Mouse (Mus musculus): ENCODE measurements at regions not wholly inside any gene's neighbourhood (a gene's known extent, or its start where the extent isn't known, plus 50 kb on each side); places are given as distances from the start of the nearest gene placed in this dataset.
"Not testable (repeated sequence)": the region's sequence is repeated elsewhere in the genome, so short reads cannot be mapped to it uniquely, and the experiment has no call there.

- no peak overlapping the region for H3K4me3 ChIP-seq
- no peak overlapping the region for H3K27ac ChIP-seq
- H3K9ac ChIP-seq, result no peak overlapping the region
- no peak for ATAC-seq
- H3K27me3 ChIP-seq (replicated peaks), result no peaks in the 10 kb centered on the region
- H3K4me1 ChIP-seq, result no peaks in the 10 kb centered on the region
- no peaks in the 10 kb centered on the region for H3K9me3 ChIP-seq (replicated peaks)
- no peaks in the 10 kb centered on the region for H3K36me3 ChIP-seq
- WGBS (ENCODE audit: insufficient replicate concordance), result 41% methylated on average over 10 of the region's 10 CpGs
- no peak overlapping the region for H3K4me2 ChIP-seq
Observed at GRCm38 (mm10) chr5:101445792-101446191, 219.0 kb downstream of the Nkx6-1 start.

- no peak overlapping the region for H3K9ac ChIP-seq
- H3K27ac ChIP-seq, result no peak overlapping the region
- H3K4me1 ChIP-seq, result no peaks in the 10 kb centered on the region
- H3K4me3 ChIP-seq, result no peak overlapping the region
- 70% methylated on average over 1 of the region's 1 CpGs for whole genome bisulfite sequencing (ENCODE audit: insufficient replicate concordance)
- no peaks in the 10 kb centered on the region for H3K9me3 ChIP-seq (replicated peaks)
- no peaks in the 10 kb centered on the region for H3K36me3 ChIP-seq
- no peak for ATAC-seq
- no peak overlapping the region for H3K4me2 ChIP-seq
- H3K27me3 ChIP-seq (replicated peaks), result no peaks in the 10 kb centered on the region
Observed at GRCm38 (mm10) chr5:101441782-101442181, 223.0 kb downstream of the Nkx6-1 start.

GRCm38 (mm10) chr5:101437666-101438299 is 227.0 kb downstream of the Nkx6-1 start:
- H3K36me3 ChIP-seq, result no peaks in the 10 kb centered on the region
- H3K27me3 ChIP-seq (replicated peaks), result no peaks in the 10 kb centered on the region
- H3K9me3 ChIP-seq (replicated peaks), result no peaks in the 10 kb centered on the region
- H3K4me3 ChIP-seq, result no peak overlapping the region
- H3K4me2 ChIP-seq, result no peak overlapping the region
- H3K27ac ChIP-seq, result no peak overlapping the region
- H3K4me1 ChIP-seq, result no peaks in the 10 kb centered on the region
- ATAC-seq, result no peak
- 73% methylated on average over 14 of the region's 14 CpGs for WGBS (ENCODE audit: insufficient replicate concordance)
- no peak overlapping the region for H3K9ac ChIP-seq

- no peak overlapping the region for H3K27ac ChIP-seq
- ATAC-seq, result no peak
- H3K9me3 ChIP-seq (replicated peaks), result 0 out of 2 replicates have a peak, but pooled peaks cover 5% of the 10 kb centered on the region
- no peaks in the 10 kb centered on the region for H3K36me3 ChIP-seq
- 51% methylated on average over 13 of the region's 13 CpGs for WGBS (ENCODE audit: insufficient replicate concordance)
- no peak overlapping the region for H3K9ac ChIP-seq
- H3K27me3 ChIP-seq (replicated peaks), result no peaks in the 10 kb centered on the region
- H3K4me3 ChIP-seq, result no peak overlapping the region
- H3K4me1 ChIP-seq, result no peaks in the 10 kb centered on the region
- no peak overlapping the region for H3K4me2 ChIP-seq
Observed at GRCm38 (mm10) chr5:101426067-101426771, 238.6 kb downstream of the Nkx6-1 start.

DNA sequence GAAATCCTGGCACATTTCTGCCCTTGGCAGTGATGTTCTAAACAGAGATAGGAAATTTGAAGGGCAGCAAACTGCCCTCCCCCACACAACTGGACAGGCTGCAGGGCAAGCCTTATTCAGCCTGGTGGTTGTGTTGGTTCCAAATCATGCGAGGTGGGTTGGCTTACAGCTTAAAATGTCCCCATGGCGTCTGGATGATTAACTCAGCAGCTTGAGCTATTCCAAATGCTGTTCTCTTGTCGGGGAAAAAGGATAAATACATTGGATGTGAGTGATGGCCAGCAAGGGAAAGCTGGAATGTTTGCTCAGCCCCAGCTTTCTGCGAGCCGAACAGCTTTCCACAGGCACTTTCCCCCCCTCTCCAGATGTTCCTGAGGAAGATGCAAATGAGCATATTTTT is 280.5 kb downstream of the Nkx6-1 start:
- H3K27ac ChIP-seq, result no peak overlapping the region
- H3K27me3 ChIP-seq (replicated peaks), result no peaks in the 10 kb centered on the region
- ATAC-seq, result no peak
- WGBS (ENCODE audit: insufficient replicate concordance), result 57% methylated on average over 5 of the region's 5 CpGs
- no peaks in the 10 kb centered on the region for H3K4me1 ChIP-seq
- no peaks in the 10 kb centered on the region for H3K36me3 ChIP-seq
- H3K4me3 ChIP-seq, result no peak overlapping the region
- no peak overlapping the region for H3K9ac ChIP-seq
- H3K4me2 ChIP-seq, result no peak overlapping the region
- no peaks in the 10 kb centered on the region for H3K9me3 ChIP-seq (replicated peaks)

- no peak for ATAC-seq
- H3K9ac ChIP-seq, result no peak overlapping the region
- H3K4me2 ChIP-seq, result no peak overlapping the region
- no peaks in the 10 kb centered on the region for H3K27me3 ChIP-seq (replicated peaks)
- no peaks in the 10 kb centered on the region for H3K36me3 ChIP-seq
- H3K4me3 ChIP-seq, result no peak overlapping the region
- H3K27ac ChIP-seq, result no peak overlapping the region
- no peaks in the 10 kb centered on the region for H3K9me3 ChIP-seq (replicated peaks)
- H3K4me1 ChIP-seq, result no peaks in the 10 kb centered on the region
- 79% methylated on average over 8 of the region's 8 CpGs for WGBS (ENCODE audit: insufficient replicate concordance)
Observed at GRCm38 (mm10) chr5:101381361-101381760, 283.4 kb downstream of the Nkx6-1 start.

DNA sequence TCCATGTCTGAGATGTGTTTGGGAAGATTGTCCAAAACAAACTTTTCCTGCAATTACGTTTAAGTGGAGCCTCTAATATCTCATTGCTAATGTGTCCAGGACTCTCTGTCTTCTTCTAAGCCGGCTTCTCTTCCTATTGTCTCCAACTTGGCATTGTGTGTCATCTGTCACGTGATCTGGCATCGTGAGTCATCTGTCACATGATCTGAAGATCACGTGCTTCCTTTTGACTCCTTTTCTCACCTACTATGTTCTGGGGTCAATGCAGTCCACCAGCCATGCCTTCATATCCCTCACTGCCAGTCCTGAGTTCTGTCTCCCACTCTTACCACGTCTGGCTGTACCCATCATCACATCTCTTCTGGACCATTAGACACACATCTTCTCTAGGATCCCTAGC is 288.1 kb downstream of the Nkx6-1 start:
- WGBS (ENCODE audit: insufficient replicate concordance), result 65% methylated on average over 6 of the region's 6 CpGs
- no peaks in the 10 kb centered on the region for H3K36me3 ChIP-seq
- no peak for ATAC-seq
- H3K9ac ChIP-seq, result no peak overlapping the region
- H3K9me3 ChIP-seq (replicated peaks), result no peaks in the 10 kb centered on the region
- H3K27me3 ChIP-seq (replicated peaks), result no peaks in the 10 kb centered on the region
- no peak overlapping the region for H3K27ac ChIP-seq
- H3K4me3 ChIP-seq, result no peak overlapping the region
- no peak overlapping the region for H3K4me2 ChIP-seq
- H3K4me1 ChIP-seq, result no peaks in the 10 kb centered on the region

GRCm38 (mm10) chr5:101374129-101374528 is 290.7 kb downstream of the Nkx6-1 start:
- H3K27ac ChIP-seq, result no peak overlapping the region
- H3K4me1 ChIP-seq, result no peaks in the 10 kb centered on the region
- H3K4me3 ChIP-seq, result no peak overlapping the region
- WGBS (ENCODE audit: insufficient replicate concordance), result 56% methylated on average over 2 of the region's 2 CpGs
- no peak overlapping the region for H3K9ac ChIP-seq
- no peaks in the 10 kb centered on the region for H3K9me3 ChIP-seq (replicated peaks)
- H3K27me3 ChIP-seq (replicated peaks), result no peaks in the 10 kb centered on the region
- no peaks in the 10 kb centered on the region for H3K36me3 ChIP-seq
- H3K4me2 ChIP-seq, result no peak overlapping the region
- ATAC-seq, result no peak

DNA sequence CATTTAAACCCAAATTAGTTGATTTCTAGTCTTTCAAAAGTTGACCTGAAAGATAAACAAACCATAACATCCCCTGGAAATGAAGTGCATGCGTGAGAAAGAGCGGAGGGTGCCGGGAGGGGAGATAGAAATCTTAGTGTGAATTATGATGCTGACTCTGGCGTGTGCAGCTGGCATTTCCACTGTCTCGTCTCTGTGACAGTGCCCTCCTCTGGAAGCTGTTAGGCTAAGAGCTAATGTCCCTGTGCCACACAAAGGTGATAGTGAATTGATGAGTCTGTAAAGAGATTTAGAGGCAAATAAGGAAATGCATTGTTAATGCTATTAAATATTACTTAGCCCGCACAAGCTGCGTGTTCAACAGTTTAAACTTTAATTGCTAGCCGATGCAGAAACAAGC is 292.6 kb downstream of the Nkx6-1 start:
- H3K4me1 ChIP-seq, result no peaks in the 10 kb centered on the region
- H3K4me2 ChIP-seq, result no peak overlapping the region
- no peaks in the 10 kb centered on the region for H3K36me3 ChIP-seq
- no peak overlapping the region for H3K9ac ChIP-seq
- no peak for ATAC-seq
- no peak overlapping the region for H3K27ac ChIP-seq
- no peak overlapping the region for H3K4me3 ChIP-seq
- H3K27me3 ChIP-seq (replicated peaks), result no peaks in the 10 kb centered on the region
- H3K9me3 ChIP-seq (replicated peaks), result no peaks in the 10 kb centered on the region
- 74% methylated on average over 8 of the region's 8 CpGs for WGBS (ENCODE audit: insufficient replicate concordance)

- Histone ChIP-seq H3K27me3 (replicated peaks) (no peaks in the 10 kb centered on the region; the same call in 1 of the 2 replicates), H3K36me3 (no peaks in the 10 kb centered on the region), H3K4me2 (no peak overlapping the region), H3K27ac (no peak overlapping the region), H3K4me1 (no peaks in the 10 kb centered on the region), H3K9ac (no peak overlapping the region), H3K4me3 (no peak overlapping the region), H3K9me3 (replicated peaks) (no peaks in the 10 kb centered on the region)
- ATAC-seq, result no peak
- 12% methylated on average over 11 of the region's 11 CpGs for WGBS (ENCODE audit: insufficient replicate concordance)
Observed at GRCm38 (mm10) chr5:101365364-101365763, 299.4 kb downstream of the Nkx6-1 start.

DNA sequence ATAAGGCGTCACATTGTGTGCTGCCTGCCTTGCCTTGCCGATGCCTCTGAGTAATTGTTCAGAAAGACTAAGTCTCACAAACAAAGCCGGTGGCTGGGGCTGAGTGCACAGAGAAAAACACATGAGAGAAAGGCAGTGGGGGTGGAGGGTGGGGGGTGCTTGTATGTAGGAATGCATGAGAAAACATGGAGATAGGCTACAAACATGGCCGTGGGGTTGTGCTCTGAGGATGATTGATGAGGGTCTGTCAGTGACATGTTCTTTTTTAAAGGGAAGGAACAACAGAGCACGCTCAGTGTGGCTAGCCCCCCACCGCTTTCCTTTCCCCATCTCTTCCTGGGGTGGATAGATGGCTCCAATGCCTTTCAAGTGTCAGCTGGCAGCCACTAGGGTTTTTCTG is 304.8 kb downstream of the Nkx6-1 start:
- no peaks in the 10 kb centered on the region for H3K36me3 ChIP-seq
- H3K27me3 ChIP-seq (replicated peaks), result no peaks in the 10 kb centered on the region; the same call in 1 of the 2 replicates
- WGBS (ENCODE audit: insufficient replicate concordance), result 61% methylated on average over 6 of the region's 6 CpGs
- no peak overlapping the region for H3K9ac ChIP-seq
- no peaks in the 10 kb centered on the region for H3K9me3 ChIP-seq (replicated peaks)
- H3K27ac ChIP-seq, result no peak overlapping the region
- H3K4me2 ChIP-seq, result no peak overlapping the region
- no peak overlapping the region for H3K4me3 ChIP-seq
- ATAC-seq, result no peak
- H3K4me1 ChIP-seq, result no peaks in the 10 kb centered on the region

DNA sequence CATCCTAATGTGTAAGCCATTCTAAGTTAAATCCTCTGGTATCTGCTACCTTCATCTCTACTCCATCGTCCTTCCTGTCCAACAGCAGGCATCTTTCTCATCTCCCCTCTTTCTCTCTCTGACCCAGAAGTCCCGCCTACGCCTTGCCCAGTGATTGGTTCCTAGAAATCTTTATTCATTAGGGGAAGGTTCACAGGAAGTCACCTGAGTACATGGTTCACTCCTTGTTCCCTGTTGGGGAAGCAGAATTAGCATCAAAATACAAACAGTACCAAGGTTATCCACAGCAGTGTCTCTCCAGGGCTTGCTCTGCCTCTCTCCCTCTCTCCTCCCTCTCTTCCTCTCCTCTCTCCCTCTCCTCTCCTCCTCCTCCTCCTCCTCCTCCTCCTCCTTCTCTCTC is 319.4 kb downstream of the Nkx6-1 start:
- Histone ChIP-seq H3K27me3 (replicated peaks) (no peaks in the 10 kb centered on the region), H3K4me1 (no peaks in the 10 kb centered on the region), H3K36me3 (no peaks in the 10 kb centered on the region), H3K9ac (no peak overlapping the region), H3K9me3 (replicated peaks) (no peaks in the 10 kb centered on the region), H3K4me2 (no peak overlapping the region), H3K27ac (no peak overlapping the region), H3K4me3 (no peak overlapping the region)
- WGBS (ENCODE audit: insufficient replicate concordance), result 57% methylated on average over 3 of the region's 3 CpGs
- ATAC-seq, result no peak

DNA sequence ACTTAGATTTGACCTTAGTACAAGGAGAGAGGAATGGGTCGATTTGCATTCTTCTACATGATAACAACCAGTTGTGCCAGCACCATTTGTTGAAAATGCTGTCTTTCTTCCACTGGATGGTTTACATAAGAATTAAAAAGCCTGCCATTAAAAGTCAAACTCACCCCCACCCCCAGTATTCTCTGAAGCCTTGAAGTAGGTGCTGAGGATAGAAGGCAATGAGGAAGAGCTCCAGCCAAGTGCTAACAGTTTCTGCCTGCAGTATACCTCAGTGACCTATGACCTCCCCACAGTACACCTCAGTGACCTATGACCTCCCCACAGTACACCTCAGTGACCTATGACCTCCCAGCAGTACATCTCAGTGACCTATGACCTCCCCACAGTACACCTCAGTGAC is 328.4 kb downstream of the Nkx6-1 start:
- H3K27me3 ChIP-seq (replicated peaks); H3K36me3 ChIP-seq; H3K4me1 ChIP-seq; H3K9ac ChIP-seq; H3K4me3 ChIP-seq; H3K27ac ChIP-seq; ATAC-seq; H3K9me3 ChIP-seq (replicated peaks); H3K4me2 ChIP-seq: not testable (repeated sequence)
- WGBS (ENCODE audit: insufficient replicate concordance), result 67% methylated on average over 1 of the region's 1 CpGs
